Mouse (Mus musculus) intestine, embryonic 14.5 days (tissue): Measurements from ENCODE around the gene Wfdc8. TPM values are rescaled to one million over a fixed set of nuclear protein-coding genes. Genes with fewer than 3 reads are reported as not detected.
A peak's percentile ranks its signal among the peaks of the same experiment; 100 is the strongest.
"Not testable (repeated sequence)": the region's sequence is repeated elsewhere in the genome, so short reads cannot be mapped to it uniquely, and the experiment has no call there.

Experiments
- ATAC-seq: fragments of 200-750 bp; cut with Nextera tagmentation; replicated peaks from 2 replicates; pipeline ENCODE4 v1.8.0; 2017; ENCODE audit warnings: low read depth, moderate number of reproducible peaks, moderate TSS enrichment, moderate library complexity; ENCODE audit not compliant: low FRiP score, low TSS enrichment
- DNase-seq: peaks from one replicate; pipeline ENCODE4 v3.0.0-alpha.2; 2018; ENCODE audit warnings: low spot score
- H3K27ac ChIP-seq: fragments of 300-500 bp; sonication (generic); 2 replicates; pipeline ENCODE4 v1.5.1; 2014; ENCODE audit warnings: low read depth, mild to moderate bottlenecking, control low read depth
- H3K27me3 ChIP-seq: fragments of 300-500 bp; sonication (generic); replicated peaks from 2 replicates; pipeline ENCODE4 v1.6.1; 2014; ENCODE audit warnings: low read length, control low read depth; ENCODE audit not compliant: control insufficient read depth, insufficient read depth
- H3K36me3 ChIP-seq: fragments of 300-500 bp; sonication (generic); 2 replicates; pipeline ENCODE4 v1.6.1; 2014; ENCODE audit warnings: low read length, control low read depth; ENCODE audit not compliant: control insufficient read depth, insufficient read depth
- H3K4me1 ChIP-seq: fragments of 300-500 bp; sonication (generic); replicated peaks from 2 replicates; pipeline ENCODE4 v1.6.1; 2014; ENCODE audit warnings: low read length, control low read depth, mixed read lengths; ENCODE audit not compliant: control insufficient read depth, insufficient read depth
- H3K4me2 ChIP-seq: fragments of 300-500 bp; sonication (generic); 2 replicates; pipeline ENCODE4 v1.6.1; 2014; ENCODE audit warnings: low read length
- H3K4me3 ChIP-seq: fragments of 300-500 bp; sonication (generic); 2 replicates; pipeline ENCODE4 v1.5.1; 2014; ENCODE audit warnings: low read depth, low read length, control low read depth, mixed read lengths
- H3K9ac ChIP-seq: fragments of 300-500 bp; sonication (generic); 2 replicates; pipeline ENCODE4 v1.6.1; 2014; ENCODE audit warnings: mild to moderate bottlenecking, low read length
- H3K9me3 ChIP-seq: fragments of 300-500 bp; sonication (generic); 2 replicates; pipeline ENCODE4 v1.6.1; 2016; ENCODE audit warnings: low read length, control low read depth; ENCODE audit not compliant: control insufficient read depth
- WGBS: fragments of 180-500 bp; shearing (Covaris S2); extraction: QIAGEN DNeasy Blood & Tissue Kit; methylation state at CpG from one replicate; pipeline ENCODE4 v1.1.7; 2014; 5-methylcytosine and 5-hydroxymethylcytosine counted together
- polyA plus RNA-seq: library from polyadenylated mRNA; unstranded; fragments of >200 nt; fragmentation: Nextera tagmentation; extraction: Ambion mirVana; gene quantifications from 2 replicates; pipeline ENCODE4 v1.2.1, GENCODE M21; 2014

Gene Wfdc8
- polyA plus RNA-seq, result not detected in 2 replicates

GRCm38 (mm10) chr2:164613471-164613870 lies at the start of gene Wfdc8, which contains the start of gene Wfdc6b:
Wfdc8 (minus strand) TSS chr2:164613626.
Wfdc6b (plus strand) TSS chr2:164613522.
- H3K4me3 ChIP-seq, ATAC-seq, H3K36me3 ChIP-seq, H3K27me3 ChIP-seq, H3K9ac ChIP-seq, H3K4me2 ChIP-seq, H3K27ac ChIP-seq, H3K9me3 ChIP-seq, DNase-seq, H3K4me1 ChIP-seq: not testable (repeated sequence)
- 45% methylated on average over 8 of the region's 8 CpGs for WGBS

- WGBS, result 85% methylated on average over 9 of the region's 9 CpGs
- Histone ChIP-seq H3K4me1 (no peaks in the 10 kb centered on the region), H3K9me3 (no peaks in the 10 kb centered on the region), H3K27ac (no peak within 1 kb of the TSS), H3K27me3 (no peaks in the 10 kb centered on the region), H3K36me3 (no peaks in the 10 kb centered on the region), H3K9ac (no peak within 1 kb of the TSS), H3K4me2 (no peak within 1 kb of the TSS), H3K4me3 (no peak within 1 kb of the TSS)
- DNase-seq, result no peak
- ATAC-seq, result no peak
Measured at GRCm38 (mm10) chr2:164656483-164656882, 43.1 kb upstream of the Wfdc8 start, which contains the start of gene Wfdc9. Wfdc9 (minus strand) TSS chr2:164656583.

GRCm38 (mm10) chr2:164655858-164656257 lies 42.4 kb upstream of the Wfdc8 start, which contains the start of gene Wfdc10:
Wfdc10 (plus strand) TSS chr2:164656046.
- no peak within 1 kb of the TSS for H3K27ac ChIP-seq
- H3K9me3 ChIP-seq, result no peaks in the 10 kb centered on the region
- H3K4me1 ChIP-seq, result no peaks in the 10 kb centered on the region
- H3K9ac ChIP-seq, result no peak within 1 kb of the TSS
- no peak within 1 kb of the TSS for H3K4me3 ChIP-seq
- 11% methylated on average over 11 of the region's 11 CpGs for WGBS
- no peaks in the 10 kb centered on the region for H3K36me3 ChIP-seq
- no peak within 1 kb of the TSS for H3K4me2 ChIP-seq
- no peak for ATAC-seq
- no peaks in the 10 kb centered on the region for H3K27me3 ChIP-seq
- DNase-seq, result peak; percentile 67

GRCm38 (mm10) chr2:164641881-164642673 lies 28.7 kb upstream of the Wfdc8 start:
- ATAC-seq (no peak), DNase-seq (no peak)
- WGBS, result 77% methylated on average over 13 of the region's 13 CpGs
- Histone ChIP-seq H3K36me3 (no peaks in the 10 kb centered on the region), H3K4me3 (no peak overlapping the region), H3K4me2 (no peak overlapping the region), H3K9me3 (no peaks in the 10 kb centered on the region), H3K9ac (no peak overlapping the region), H3K4me1 (no peaks in the 10 kb centered on the region), H3K27ac (no peak overlapping the region), H3K27me3 (no peaks in the 10 kb centered on the region)

GRCm38 (mm10) chr2:164641129-164641528 lies 27.7 kb upstream of the Wfdc8 start:
- DNase-seq (no peak), ATAC-seq (no peak)
- Histone ChIP-seq H3K9me3 (no peaks in the 10 kb centered on the region), H3K27me3 (no peaks in the 10 kb centered on the region), H3K4me2 (no peak overlapping the region), H3K4me1 (no peaks in the 10 kb centered on the region), H3K4me3 (no peak overlapping the region), H3K36me3 (no peaks in the 10 kb centered on the region), H3K27ac (no peak overlapping the region), H3K9ac (no peak overlapping the region)
- 67% methylated on average over 7 of the region's 7 CpGs for WGBS

GRCm38 (mm10) chr2:164638696-164639095 lies 25.3 kb upstream of the Wfdc8 start, which contains the start of gene Wfdc16:
Wfdc16 (minus strand) TSS chr2:164638796.
- no peaks in the 10 kb centered on the region for H3K27me3 ChIP-seq
- no peak within 1 kb of the TSS for H3K4me2 ChIP-seq
- no peaks in the 10 kb centered on the region for H3K36me3 ChIP-seq
- H3K4me3 ChIP-seq, result no peak within 1 kb of the TSS
- WGBS, result 84% methylated on average over 3 of the region's 3 CpGs
- H3K4me1 ChIP-seq, result no peaks in the 10 kb centered on the region
- H3K9me3 ChIP-seq, result no peaks in the 10 kb centered on the region
- DNase-seq (no peak), ATAC-seq (no peak)
- H3K27ac ChIP-seq, result no peak within 1 kb of the TSS
- H3K9ac ChIP-seq, result no peak within 1 kb of the TSS

GRCm38 (mm10) chr2:164635266-164635665 lies 21.8 kb upstream of the Wfdc8 start:
- Histone ChIP-seq H3K36me3 (no peaks in the 10 kb centered on the region), H3K9ac (no peak overlapping the region), H3K4me3 (no peak overlapping the region), H3K27me3 (no peaks in the 10 kb centered on the region), H3K4me2 (no peak overlapping the region), H3K9me3 (no peaks in the 10 kb centered on the region), H3K27ac (no peak overlapping the region), H3K4me1 (no peaks in the 10 kb centered on the region)
- 77% methylated on average over 9 of the region's 9 CpGs for WGBS
- no peak for DNase-seq
- ATAC-seq, result no peak

- Histone ChIP-seq H3K36me3 (no peaks in the 10 kb centered on the region), H3K4me3 (no peak overlapping the region), H3K4me2 (no peak overlapping the region), H3K27ac (no peak overlapping the region), H3K9me3 (no peaks in the 10 kb centered on the region), H3K9ac (no peak overlapping the region), H3K4me1 (no peaks in the 10 kb centered on the region), H3K27me3 (no peaks in the 10 kb centered on the region)
- ATAC-seq (no peak), DNase-seq (no peak)
- 74% methylated on average over 4 of the region's 4 CpGs for WGBS
Measured at GRCm38 (mm10) chr2:164621775-164622174, 8.3 kb upstream of the Wfdc8 start.

GRCm38 (mm10) chr2:164619050-164619449 lies 5.6 kb upstream of the Wfdc8 start:
- no peak overlapping the region for H3K4me2 ChIP-seq
- WGBS, result 72% methylated on average over 5 of the region's 5 CpGs
- no peak overlapping the region for H3K9ac ChIP-seq
- H3K4me1 ChIP-seq, result no peaks in the 10 kb centered on the region
- H3K9me3 ChIP-seq, result no peaks in the 10 kb centered on the region
- no peaks in the 10 kb centered on the region for H3K27me3 ChIP-seq
- H3K36me3 ChIP-seq, result no peaks in the 10 kb centered on the region
- no peak overlapping the region for H3K27ac ChIP-seq
- ATAC-seq, result no peak
- no peak for DNase-seq
- H3K4me3 ChIP-seq, result no peak overlapping the region
